Mouse (Mus musculus) c-Kit-negative CD71-positive TER-119-positive erythroid progenitor cells, embryonic 14.5 days (primary cell): Measurements from ENCODE around the gene Rab5if.

Experiments
- DNase-seq: peaks from one replicate; pipeline ENCODE4 v3.0.0-alpha.2; 2013; ENCODE audit warnings: low read depth, low spot score

The Rab5if gene

DNA sequence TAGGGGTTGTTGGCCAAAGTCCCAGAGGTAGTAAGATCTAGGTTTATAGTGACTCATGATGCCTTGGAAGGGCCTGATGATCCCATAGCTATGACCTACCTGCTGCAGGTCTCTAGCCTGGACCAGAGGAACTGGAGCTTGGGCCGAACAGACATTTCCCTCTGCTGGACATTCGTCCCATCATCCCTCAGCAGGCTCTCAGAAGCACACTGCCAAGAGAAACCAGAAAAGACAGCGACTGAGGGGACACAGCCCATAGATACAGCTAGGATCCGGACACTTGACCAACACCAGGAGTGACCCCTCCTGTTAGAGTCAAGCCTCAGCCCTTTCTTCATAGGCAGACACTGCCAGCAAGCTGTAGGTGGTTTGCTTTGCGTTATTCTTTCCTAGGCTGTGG is 60.1 kb downstream of the Rab5if start:
- DNase-seq = no peak
